Mouse (Mus musculus): ENCODE measurements at regions not wholly inside any gene's neighbourhood (a gene's known extent, or its start where the extent isn't known, plus 50 kb on each side); places are given as distances from the start of the nearest gene placed in this dataset.

GRCm38 (mm10) chr9:61143101-61143500 is 229.1 kb upstream of the Tle3 start:
- no peak for ATAC-seq (ENCODE audit: extremely low read depth, insufficient number of reproducible peaks, low FRiP score, poor library complexity, severe bottlenecking)
- H3K36me3 ChIP-seq (replicated peaks): no peaks in the 10 kb centered on the region
- H3K4me3 ChIP-seq (ENCODE audit: low read depth, low read length): no peak overlapping the region
- peaks cover 6% of the 10 kb centered on the region; the same call in 1 of the 2 replicates for H3K27me3 ChIP-seq (ENCODE audit: insufficient read depth, low read length)
- TF ChIP-seq GATA1 (IDR thresholded peaks at IDR 0.05; ENCODE audit: borderline replicate concordance, low read length) (no peak), TAL1 (conservative IDR thresholded peaks at IDR 0.05; ENCODE audit: low read depth, low read length) (no peak), GATA2 (IDR thresholded peaks at IDR 0.05; ENCODE audit: borderline replicate concordance, low read depth, low read length) (no peak), CTCF (IDR thresholded peaks at IDR 0.05; ENCODE audit: low read depth, low read length) (no peak), POLR2AphosphoS5 (IDR thresholded peaks at IDR 0.05; ENCODE audit: insufficient replicate concordance, low read depth, low read length) (no peak)
- DNase-seq (ENCODE audit: low spot score): no peak
- H3K4me1 ChIP-seq (ENCODE audit: insufficient read depth, low read depth, low read length): no peaks in the 10 kb centered on the region
- H3K9me3 ChIP-seq (replicated peaks): no peaks in the 10 kb centered on the region

DNA sequence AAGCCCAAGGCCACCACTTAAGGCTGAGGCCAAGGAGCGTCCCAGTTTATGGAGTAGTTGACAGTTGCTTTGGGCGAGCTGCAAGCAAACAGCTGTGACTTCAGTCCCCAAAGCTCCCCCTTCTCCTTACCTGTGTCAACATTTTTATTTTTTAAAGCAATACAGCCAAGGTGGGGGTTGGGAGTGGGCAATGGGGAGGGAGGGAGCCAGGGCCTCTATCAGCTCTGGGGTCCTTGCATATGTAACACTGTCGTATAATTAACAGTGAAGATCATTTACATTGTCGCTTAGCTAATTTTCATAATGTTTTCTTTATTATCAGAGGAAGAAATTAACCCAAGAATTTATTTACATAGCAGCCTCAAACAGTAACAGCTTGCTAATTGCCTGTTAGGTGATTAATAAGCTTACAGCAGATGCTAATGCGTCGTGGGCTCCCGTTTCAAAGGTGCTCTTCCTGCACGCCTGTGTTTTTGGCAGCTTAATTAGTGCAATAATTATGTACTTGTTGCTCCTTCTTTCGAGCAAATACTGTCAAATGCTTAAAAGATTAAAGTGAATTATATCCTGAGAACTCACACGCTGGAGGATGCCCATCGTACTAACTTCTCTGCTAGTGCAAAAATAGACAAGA is 227.4 kb upstream of the Tle3 start:
- H3K9me3 ChIP-seq (replicated peaks): no peaks in the 10 kb centered on the region
- ATAC-seq (ENCODE audit: extremely low read depth, insufficient number of reproducible peaks, low FRiP score, poor library complexity, severe bottlenecking) (no peak), DNase-seq (ENCODE audit: low spot score) (no peak)
- no peak for TF ChIP-seq CTCF (IDR thresholded peaks at IDR 0.05; ENCODE audit: low read depth, low read length)
- no peak for TF ChIP-seq GATA2 (IDR thresholded peaks at IDR 0.05; ENCODE audit: borderline replicate concordance, low read depth, low read length)
- no peak for TF ChIP-seq POLR2AphosphoS5 (IDR thresholded peaks at IDR 0.05; ENCODE audit: insufficient replicate concordance, low read depth, low read length)
- no peak for TF ChIP-seq GATA1 (IDR thresholded peaks at IDR 0.05; ENCODE audit: borderline replicate concordance, low read length)
- TF ChIP-seq TAL1 (conservative IDR thresholded peaks at IDR 0.05; ENCODE audit: low read depth, low read length): no peak
- H3K4me3 ChIP-seq (ENCODE audit: low read depth, low read length): no peak overlapping the region
- H3K4me1 ChIP-seq (ENCODE audit: insufficient read depth, low read depth, low read length): no peaks in the 10 kb centered on the region
- no peaks in the 10 kb centered on the region for H3K36me3 ChIP-seq (replicated peaks)
- H3K27me3 ChIP-seq (ENCODE audit: insufficient read depth, low read length): peaks cover 6% of the 10 kb centered on the region; the same call in 1 of the 2 replicates

DNA sequence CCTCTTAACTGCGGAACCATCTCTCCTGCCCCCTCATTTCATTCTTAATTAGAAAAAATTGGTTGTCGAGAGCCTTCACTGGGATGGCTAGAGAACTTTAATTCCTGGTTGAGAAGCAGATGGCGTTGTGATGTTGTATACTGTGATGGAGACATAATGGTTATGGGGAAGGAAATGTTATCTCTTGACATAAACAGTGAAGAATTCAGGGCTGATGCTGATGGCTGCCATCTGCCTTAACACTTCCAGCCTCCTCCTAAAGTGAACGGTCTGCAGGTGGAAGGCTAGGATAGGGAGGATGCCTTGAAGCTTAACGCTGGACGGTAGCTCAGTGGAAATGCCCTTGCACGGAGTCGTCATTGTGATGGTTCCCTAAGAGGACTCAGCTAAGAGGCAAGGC is 226.4 kb upstream of the Tle3 start:
- DNase-seq (ENCODE audit: low spot score): no peak
- TF ChIP-seq GATA1 (IDR thresholded peaks at IDR 0.05; ENCODE audit: borderline replicate concordance, low read length): no peak
- no peak for TF ChIP-seq GATA2 (IDR thresholded peaks at IDR 0.05; ENCODE audit: borderline replicate concordance, low read depth, low read length)
- TF ChIP-seq POLR2AphosphoS5 (IDR thresholded peaks at IDR 0.05; ENCODE audit: insufficient replicate concordance, low read depth, low read length): no peak
- Histone ChIP-seq H3K36me3 (replicated peaks) (no peaks in the 10 kb centered on the region), H3K4me1 (ENCODE audit: insufficient read depth, low read depth, low read length) (no peaks in the 10 kb centered on the region), H3K9me3 (replicated peaks) (no peaks in the 10 kb centered on the region), H3K27me3 (ENCODE audit: insufficient read depth, low read length) (peaks cover 6% of the 10 kb centered on the region; the same call in 1 of the 2 replicates), H3K4me3 (ENCODE audit: low read depth, low read length) (no peak overlapping the region)
- ATAC-seq (ENCODE audit: extremely low read depth, insufficient number of reproducible peaks, low FRiP score, poor library complexity, severe bottlenecking): no peak

- Histone ChIP-seq H3K36me3 (replicated peaks) (no peaks in the 10 kb centered on the region), H3K4me1 (ENCODE audit: insufficient read depth, low read depth, low read length) (no peaks in the 10 kb centered on the region), H3K4me3 (ENCODE audit: low read depth, low read length) (no peak overlapping the region), H3K27me3 (ENCODE audit: insufficient read depth, low read length) (peaks cover 3% of the 10 kb centered on the region; the same call in 1 of the 2 replicates), H3K9me3 (replicated peaks) (no peaks in the 10 kb centered on the region)
- DNase-seq (ENCODE audit: low spot score) (no peak), ATAC-seq (ENCODE audit: extremely low read depth, insufficient number of reproducible peaks, low FRiP score, poor library complexity, severe bottlenecking) (no peak)
- no peak for TF ChIP-seq GATA2 (IDR thresholded peaks at IDR 0.05; ENCODE audit: borderline replicate concordance, low read depth, low read length)
- no peak for TF ChIP-seq CTCF (IDR thresholded peaks at IDR 0.05; ENCODE audit: low read depth, low read length)
- TF ChIP-seq TAL1 (conservative IDR thresholded peaks at IDR 0.05; ENCODE audit: low read depth, low read length): no peak
- TF ChIP-seq GATA1 (IDR thresholded peaks at IDR 0.05; ENCODE audit: borderline replicate concordance, low read length): no peak
- no peak for TF ChIP-seq POLR2AphosphoS5 (IDR thresholded peaks at IDR 0.05; ENCODE audit: insufficient replicate concordance, low read depth, low read length)
These were observed 221.0 kb upstream of the Tle3 start for GRCm38 (mm10) chr9:61151201-61151600.

GRCm38 (mm10) chr9:61151901-61152337 is 220.2 kb upstream of the Tle3 start:
- Histone ChIP-seq H3K4me1 (ENCODE audit: insufficient read depth, low read depth, low read length) (no peaks in the 10 kb centered on the region), H3K27me3 (ENCODE audit: insufficient read depth, low read length) (peaks cover 3% of the 10 kb centered on the region; the same call in 1 of the 2 replicates), H3K36me3 (replicated peaks) (no peaks in the 10 kb centered on the region), H3K9me3 (replicated peaks) (no peaks in the 10 kb centered on the region), H3K4me3 (ENCODE audit: low read depth, low read length) (no peak overlapping the region)
- TF ChIP-seq GATA2 (IDR thresholded peaks at IDR 0.05; ENCODE audit: borderline replicate concordance, low read depth, low read length) (no peak), POLR2AphosphoS5 (IDR thresholded peaks at IDR 0.05; ENCODE audit: insufficient replicate concordance, low read depth, low read length) (no peak), GATA1 (IDR thresholded peaks at IDR 0.05; ENCODE audit: borderline replicate concordance, low read length) (no peak), TAL1 (conservative IDR thresholded peaks at IDR 0.05; ENCODE audit: low read depth, low read length) (no peak), CTCF (IDR thresholded peaks at IDR 0.05; ENCODE audit: low read depth, low read length) (no peak)
- ATAC-seq (ENCODE audit: extremely low read depth, insufficient number of reproducible peaks, low FRiP score, poor library complexity, severe bottlenecking) (no peak), DNase-seq (ENCODE audit: low spot score) (no peak)

DNA sequence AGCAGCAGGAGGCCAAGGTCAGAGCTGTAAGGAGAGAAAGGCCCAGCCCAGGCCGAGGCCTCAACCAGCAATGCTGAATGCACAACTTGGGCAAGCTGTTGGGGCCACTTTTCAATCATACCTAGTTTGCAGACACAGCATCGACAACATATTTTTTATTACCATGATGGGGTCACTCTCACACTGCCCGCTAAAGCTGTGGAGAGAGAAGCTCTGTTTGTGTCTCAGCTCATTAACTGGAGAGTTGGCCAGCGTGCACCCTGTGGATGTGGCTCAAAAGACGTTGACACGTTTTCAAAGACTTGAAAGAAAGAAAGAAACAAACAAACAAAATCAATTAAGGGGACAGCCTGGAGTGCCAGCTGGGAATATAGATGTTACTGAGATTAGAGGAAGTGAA is 217.4 kb upstream of the Tle3 start:
- Histone ChIP-seq H3K9me3 (replicated peaks) (no peaks in the 10 kb centered on the region), H3K4me1 (ENCODE audit: insufficient read depth, low read depth, low read length) (no peaks in the 10 kb centered on the region), H3K27me3 (ENCODE audit: insufficient read depth, low read length) (no peaks in the 10 kb centered on the region), H3K4me3 (ENCODE audit: low read depth, low read length) (no peak overlapping the region), H3K36me3 (replicated peaks) (no peaks in the 10 kb centered on the region)
- no peak for DNase-seq (ENCODE audit: low spot score)
- no peak for ATAC-seq (ENCODE audit: extremely low read depth, insufficient number of reproducible peaks, low FRiP score, poor library complexity, severe bottlenecking)
- TF ChIP-seq GATA1 (IDR thresholded peaks at IDR 0.05; ENCODE audit: borderline replicate concordance, low read length) (no peak), TAL1 (conservative IDR thresholded peaks at IDR 0.05; ENCODE audit: low read depth, low read length) (no peak), GATA2 (IDR thresholded peaks at IDR 0.05; ENCODE audit: borderline replicate concordance, low read depth, low read length) (no peak), CTCF (IDR thresholded peaks at IDR 0.05; ENCODE audit: low read depth, low read length) (no peak), POLR2AphosphoS5 (IDR thresholded peaks at IDR 0.05; ENCODE audit: insufficient replicate concordance, low read depth, low read length) (no peak)
